Mouse (Mus musculus): ENCODE measurements around the gene Lexm. TPM values are rescaled to one million over a fixed set of nuclear protein-coding genes. Genes with fewer than 3 reads are reported as not detected.

Lexm gene
- total and polyA plus RNA-seq, 2 experiments from 2014 or later: not detected

GRCm38 (mm10) chr4:106645797-106646196 lies 28.8 kb upstream of the Lexm start:
- Histone ChIP-seq H3K27ac (ENCODE audit: low read depth) (peak overlapping the region; percentile 69), H3K4me1 (ENCODE audit: control insufficient read depth, insufficient read depth) (no peaks in the 10 kb centered on the region), H3K36me3 (replicated peaks; ENCODE audit: control insufficient read depth, insufficient read depth, low read length) (no peaks in the 10 kb centered on the region), H3K27me3 (ENCODE audit: control insufficient read depth, insufficient read depth, low read length) (peaks cover 14% of the 10 kb centered on the region; the same call in 1 of the 2 replicates), H3K4me2 (ENCODE audit: low read depth, low read length) (no peak overlapping the region), H3K4me3 (ENCODE audit: low read depth, low read length) (no peak overlapping the region), H3K9ac (replicated peaks; ENCODE audit: low read depth, low read length) (no peak overlapping the region), H3K9me3 (replicated peaks; ENCODE audit: control insufficient read depth, low read length) (no peaks in the 10 kb centered on the region)
- WGBS: 69% methylated on average over 5 of the region's 5 CpGs
- ATAC-seq (ENCODE audit: insufficient read depth, low read depth) (no peak), DNase-seq (ENCODE audit: low spot score) (no peak)
- TF ChIP-seq CTCF (IDR thresholded peaks at IDR 0.05; ENCODE audit: low read depth) (no peak), EP300 (IDR thresholded peaks at IDR 0.05; ENCODE audit: low read depth) (no peak)

GRCm38 (mm10) chr4:106644218-106644610 lies 27.2 kb upstream of the Lexm start:
- no peak for DNase-seq (ENCODE audit: low spot score)
- H3K27ac ChIP-seq (ENCODE audit: low read depth): no peak overlapping the region
- H3K36me3 ChIP-seq (replicated peaks; ENCODE audit: control insufficient read depth, insufficient read depth, low read length): no peaks in the 10 kb centered on the region
- H3K27me3 ChIP-seq (ENCODE audit: control insufficient read depth, insufficient read depth, low read length): peaks cover 11% of the 10 kb centered on the region; the same call in 1 of the 2 replicates
- H3K9ac ChIP-seq (replicated peaks; ENCODE audit: low read depth, low read length): no peak overlapping the region
- no peak overlapping the region for H3K4me2 ChIP-seq (ENCODE audit: low read depth, low read length)
- ATAC-seq (ENCODE audit: insufficient read depth, low read depth): no peak
- H3K9me3 ChIP-seq (replicated peaks; ENCODE audit: control insufficient read depth, low read length): no peaks in the 10 kb centered on the region; the same call in 1 of the 2 replicates
- TF ChIP-seq CTCF (IDR thresholded peaks at IDR 0.05; ENCODE audit: low read depth) (no peak), EP300 (IDR thresholded peaks at IDR 0.05; ENCODE audit: low read depth) (no peak)
- 55% methylated on average over 6 of the region's 6 CpGs for WGBS
- no peaks in the 10 kb centered on the region for H3K4me1 ChIP-seq (ENCODE audit: control insufficient read depth, insufficient read depth)
- H3K4me3 ChIP-seq (ENCODE audit: low read depth, low read length): no peak overlapping the region

- Histone ChIP-seq H3K4me2 (ENCODE audit: low read depth, low read length) (no peak overlapping the region), H3K9ac (replicated peaks; ENCODE audit: low read depth, low read length) (no peak overlapping the region), H3K27ac (ENCODE audit: low read depth) (no peak overlapping the region), H3K9me3 (replicated peaks; ENCODE audit: control insufficient read depth, low read length) (no peaks in the 10 kb centered on the region; the same call in 1 of the 2 replicates), H3K36me3 (replicated peaks; ENCODE audit: control insufficient read depth, insufficient read depth, low read length) (no peaks in the 10 kb centered on the region), H3K4me3 (ENCODE audit: low read depth, low read length) (no peak overlapping the region), H3K27me3 (ENCODE audit: control insufficient read depth, insufficient read depth, low read length) (peaks cover 8% of the 10 kb centered on the region; the same call in 1 of the 2 replicates), H3K4me1 (ENCODE audit: control insufficient read depth, insufficient read depth) (no peaks in the 10 kb centered on the region)
- DNase-seq (ENCODE audit: low spot score) (no peak), ATAC-seq (ENCODE audit: insufficient read depth, low read depth) (no peak)
- 14% methylated on average over 8 of the region's 8 CpGs for WGBS
- no peak for TF ChIP-seq CTCF (IDR thresholded peaks at IDR 0.05; ENCODE audit: low read depth)
- TF ChIP-seq EP300 (IDR thresholded peaks at IDR 0.05; ENCODE audit: low read depth): no peak
Measured at GRCm38 (mm10) chr4:106643483-106644217, 26.6 kb upstream of the Lexm start.

GRCm38 (mm10) chr4:106634086-106634479 lies 17.0 kb upstream of the Lexm start:
- H3K27ac ChIP-seq (ENCODE audit: low read depth): no peak overlapping the region
- 0 out of 2 replicates have a peak, but pooled peaks cover 4% of the 10 kb centered on the region for H3K27me3 ChIP-seq (ENCODE audit: control insufficient read depth, insufficient read depth, low read length)
- no peak for TF ChIP-seq CTCF (IDR thresholded peaks at IDR 0.05; ENCODE audit: low read depth)
- no peak for TF ChIP-seq EP300 (IDR thresholded peaks at IDR 0.05; ENCODE audit: low read depth)
- H3K36me3 ChIP-seq (replicated peaks; ENCODE audit: control insufficient read depth, insufficient read depth, low read length): no peaks in the 10 kb centered on the region
- H3K4me1 ChIP-seq (ENCODE audit: control insufficient read depth, insufficient read depth): no peaks in the 10 kb centered on the region
- no peak overlapping the region for H3K9ac ChIP-seq (replicated peaks; ENCODE audit: low read depth, low read length)
- ATAC-seq (ENCODE audit: insufficient read depth, low read depth) (no peak), DNase-seq (ENCODE audit: low spot score) (no peak)
- no peak overlapping the region for H3K4me2 ChIP-seq (ENCODE audit: low read depth, low read length)
- WGBS: 30% methylated on average over 9 of the region's 9 CpGs
- H3K9me3 ChIP-seq (replicated peaks; ENCODE audit: control insufficient read depth, low read length): no peaks in the 10 kb centered on the region
- no peak overlapping the region for H3K4me3 ChIP-seq (ENCODE audit: low read depth, low read length)

- H3K27ac ChIP-seq (ENCODE audit: low read depth): no peak overlapping the region
- no peaks in the 10 kb centered on the region for H3K9me3 ChIP-seq (replicated peaks; ENCODE audit: control insufficient read depth, low read length)
- TF ChIP-seq EP300 (IDR thresholded peaks at IDR 0.05; ENCODE audit: low read depth) (no peak), CTCF (IDR thresholded peaks at IDR 0.05; ENCODE audit: low read depth) (no peak)
- H3K4me3 ChIP-seq (ENCODE audit: low read depth, low read length): no peak overlapping the region
- no peak overlapping the region for H3K9ac ChIP-seq (replicated peaks; ENCODE audit: low read depth, low read length)
- DNase-seq (ENCODE audit: low spot score) (no peak), ATAC-seq (ENCODE audit: insufficient read depth, low read depth) (0 out of 2 replicates have a peak, but pooled peaks have one; percentile 8)
- H3K27me3 ChIP-seq (ENCODE audit: control insufficient read depth, insufficient read depth, low read length): 0 out of 2 replicates have a peak, but pooled peaks cover 6% of the 10 kb centered on the region
- no peaks in the 10 kb centered on the region for H3K4me1 ChIP-seq (ENCODE audit: control insufficient read depth, insufficient read depth)
- WGBS: 27% methylated on average over 8 of the region's 8 CpGs
- H3K36me3 ChIP-seq (replicated peaks; ENCODE audit: control insufficient read depth, insufficient read depth, low read length): no peaks in the 10 kb centered on the region
- H3K4me2 ChIP-seq (ENCODE audit: low read depth, low read length): no peak overlapping the region
Measured at GRCm38 (mm10) chr4:106633281-106634085, 16.4 kb upstream of the Lexm start.

Data from heart, postnatal 0 days (tissue).